Mouse (Mus musculus) common myeloid progenitor, adult 5-6 weeks (primary cell): ENCODE measurements around the gene Itk. TPM values are rescaled to one million over a fixed set of nuclear protein-coding genes. Genes with fewer than 3 reads are reported as not detected.

Source experiments
- ATAC-seq: replicated peaks from 2 replicates; pipeline ENCODE4 v1.8.0; 2016; ENCODE audit warnings: low read depth, mild to moderate bottlenecking, moderate TSS enrichment, inconsistent platforms; ENCODE audit not compliant: poor library complexity, severe bottlenecking
- total RNA-seq: library from RNA; stranded (forward); fragments of 200-1000, 187-1606 nt; gene quantifications from 2 replicates; pipeline ENCODE4 v1.2.3, GENCODE M21; 2017

The Itk gene
- total RNA-seq, 1 experiment from 2014 or later: 0.87 TPM

DNA sequence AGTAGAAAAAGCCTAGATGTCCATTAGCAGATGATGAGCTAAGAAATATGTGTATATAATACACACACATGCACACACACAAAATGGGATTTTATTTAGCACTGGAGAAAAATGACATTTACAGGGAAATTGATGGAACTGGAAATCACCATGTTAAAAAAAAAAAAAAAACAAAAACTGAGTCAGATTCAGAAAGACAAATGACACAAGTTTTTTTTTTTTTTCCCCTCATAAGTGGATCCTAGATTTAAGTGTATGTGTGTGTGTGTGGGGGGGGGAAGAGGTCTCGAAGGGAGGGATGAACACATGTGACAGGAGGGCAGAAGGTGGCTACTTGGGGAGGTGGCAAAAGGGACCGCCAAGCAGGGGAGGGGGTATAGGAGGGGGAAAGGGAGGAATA, 5.8 kb upstream of the Itk start:
- no peak for ATAC-seq

- no peak for ATAC-seq
Measured at GRCm38 (mm10) chr11:46393413-46393812, 4.1 kb upstream of the Itk start.

DNA sequence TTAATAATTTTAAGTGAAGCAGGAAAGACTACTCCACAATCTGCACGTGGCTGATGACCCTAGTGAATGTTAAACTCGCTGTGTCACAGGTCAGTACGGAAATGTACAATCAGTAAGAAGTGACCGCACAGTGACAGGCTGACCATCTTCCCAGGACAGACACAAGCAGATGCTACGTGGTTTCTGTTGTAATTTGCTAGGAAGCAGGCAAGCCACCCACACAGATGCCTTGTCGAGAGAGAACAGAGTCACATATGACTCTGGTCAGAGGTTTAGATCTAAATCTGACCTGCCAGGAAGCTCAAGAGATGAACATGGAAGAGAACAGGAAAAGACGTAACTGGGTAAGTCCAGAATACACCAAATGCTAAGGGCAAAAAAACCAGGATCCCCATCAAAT, 3.6 kb upstream of the Itk start:
- ATAC-seq: no peak

DNA sequence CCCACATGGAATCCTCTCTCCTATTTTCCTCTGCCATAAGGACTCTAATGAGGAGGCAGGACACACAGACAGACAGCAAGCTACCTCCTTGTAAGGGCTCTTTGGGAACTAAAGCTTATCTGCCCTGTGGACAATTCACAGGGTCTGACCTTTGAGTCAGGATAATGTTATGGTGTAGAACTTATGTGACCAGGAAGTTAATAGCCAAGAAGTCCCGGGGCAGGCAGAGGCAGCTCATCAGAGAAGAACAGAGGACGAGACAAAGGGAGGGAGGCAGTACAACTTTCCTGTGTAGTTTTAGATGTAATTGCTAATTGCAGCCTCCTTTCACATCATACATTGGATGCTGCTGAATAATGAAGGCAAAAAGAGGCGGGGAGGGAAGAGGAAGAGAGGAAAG, 1.3 kb upstream of the Itk start:
- no peak for ATAC-seq

DNA sequence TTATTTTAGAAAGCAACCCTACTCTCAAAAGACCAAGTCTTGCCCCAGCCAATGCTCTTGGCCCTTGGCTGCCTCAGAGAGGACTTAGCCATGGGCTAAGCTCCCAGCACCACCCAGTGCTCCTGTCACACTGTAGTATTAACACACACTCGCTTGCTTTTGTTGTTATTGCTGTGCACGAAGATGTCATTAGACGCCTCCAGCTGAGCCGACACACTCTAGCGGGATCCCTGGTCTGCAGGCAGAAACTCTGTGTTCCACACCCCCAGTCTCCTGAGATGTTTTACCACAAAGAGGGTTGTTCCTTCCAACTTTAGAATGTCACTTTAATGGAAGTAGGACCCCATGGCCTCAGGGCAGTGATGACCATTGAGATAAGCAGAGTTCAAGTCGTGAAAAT, 877 bp downstream of the Itk start:
- no peak for ATAC-seq

DNA sequence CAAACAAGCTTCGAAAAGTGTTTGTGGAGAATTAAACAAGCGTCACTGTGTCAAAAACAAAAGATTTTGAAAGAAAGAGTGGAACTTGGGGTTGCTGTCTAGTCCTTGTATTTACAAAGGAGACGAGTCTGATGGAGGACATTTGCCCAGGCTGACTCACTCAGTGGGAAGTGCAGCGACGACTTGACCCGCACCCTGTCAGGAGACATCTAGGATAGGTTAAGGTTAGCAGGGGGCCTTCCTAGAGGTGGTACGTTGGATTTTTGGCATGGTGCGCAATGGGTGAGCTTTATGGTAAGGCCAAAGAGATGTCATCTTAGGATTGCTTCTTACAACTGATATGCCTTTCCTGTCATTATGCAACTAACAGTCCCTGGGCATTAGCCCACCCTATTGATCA, 2.3 kb downstream of the Itk start:
- ATAC-seq: no peak

GRCm38 (mm10) chr11:46386556-46386955, 2.8 kb downstream of the Itk start:
- ATAC-seq: no peak

GRCm38 (mm10) chr11:46384925-46385324, 4.4 kb downstream of the Itk start:
- ATAC-seq: no peak

DNA sequence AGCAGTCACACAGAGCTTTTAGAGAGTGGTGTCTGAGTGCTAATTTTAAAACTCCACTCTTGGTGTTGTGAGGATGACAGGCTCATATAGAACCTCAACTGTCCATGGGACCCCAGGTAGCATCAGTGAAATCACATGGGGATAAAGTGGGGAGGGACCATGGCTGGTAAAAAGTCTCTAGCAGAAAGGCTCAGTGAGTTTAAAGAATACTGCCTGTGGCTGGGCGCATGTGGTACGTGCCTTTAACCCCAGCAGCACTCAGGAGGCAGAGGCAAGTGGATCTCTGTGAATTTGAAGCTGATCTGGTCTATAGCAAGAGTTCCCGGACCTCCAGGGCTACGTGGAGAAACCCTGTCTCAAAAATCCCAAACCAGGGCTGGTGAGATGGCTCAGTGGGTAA, 6.8 kb downstream of the Itk start:
- ATAC-seq: no peak

- ATAC-seq: 0 out of 2 replicates have a peak, but pooled peaks have one; percentile 15
Measured at GRCm38 (mm10) chr11:46380097-46380675, 9.1 kb downstream of the Itk start.

DNA sequence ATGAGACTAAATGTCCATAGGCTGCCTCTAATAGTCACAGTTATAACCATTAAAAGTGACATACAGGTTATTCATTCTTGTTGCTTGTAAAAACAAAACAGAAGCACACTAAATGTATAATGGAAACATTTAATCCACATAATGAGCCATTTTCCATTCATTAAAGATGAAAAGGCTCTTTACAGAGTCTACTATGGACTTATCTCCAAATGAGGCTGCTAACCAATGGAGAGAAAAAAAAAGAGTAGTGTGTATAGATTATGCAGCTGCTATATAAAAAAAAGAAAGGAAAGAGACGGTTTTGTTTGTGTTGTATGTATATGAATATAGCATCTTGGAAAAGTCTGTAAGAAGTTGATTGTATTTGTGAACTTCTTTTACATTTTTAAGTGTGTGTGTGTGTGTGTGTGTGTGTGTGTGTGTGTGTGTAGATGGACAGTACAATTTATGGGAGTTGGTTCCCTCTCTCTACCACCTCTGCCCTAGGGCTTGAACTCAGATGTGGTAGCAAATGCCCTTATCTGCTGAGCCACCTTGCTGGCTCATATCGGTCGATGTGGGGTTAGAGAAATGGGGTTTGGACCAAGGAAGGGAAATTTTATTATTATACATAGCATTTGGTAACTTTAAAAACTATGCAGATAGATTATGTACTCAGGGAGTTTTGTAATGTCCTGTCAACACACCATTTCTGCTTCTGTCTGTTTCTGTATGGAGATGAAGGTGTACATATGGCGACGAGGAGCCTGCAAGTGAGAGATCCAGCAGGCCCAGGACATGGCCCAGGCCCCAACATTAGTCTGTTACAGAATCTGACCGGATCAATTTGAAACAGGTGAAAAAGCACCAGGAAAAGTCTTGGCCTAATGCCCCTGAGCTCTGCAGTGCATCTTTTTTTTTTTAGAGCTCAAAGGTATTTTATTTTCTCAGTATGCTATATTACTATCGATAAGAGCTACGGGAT, 11.2 kb downstream of the Itk start:
- peak; percentile 85 for ATAC-seq

GRCm38 (mm10) chr11:46377316-46377715, 12.0 kb downstream of the Itk start:
- no peak for ATAC-seq

- no peak for ATAC-seq
Measured at GRCm38 (mm10) chr11:46375015-46375414, 14.3 kb downstream of the Itk start.

DNA sequence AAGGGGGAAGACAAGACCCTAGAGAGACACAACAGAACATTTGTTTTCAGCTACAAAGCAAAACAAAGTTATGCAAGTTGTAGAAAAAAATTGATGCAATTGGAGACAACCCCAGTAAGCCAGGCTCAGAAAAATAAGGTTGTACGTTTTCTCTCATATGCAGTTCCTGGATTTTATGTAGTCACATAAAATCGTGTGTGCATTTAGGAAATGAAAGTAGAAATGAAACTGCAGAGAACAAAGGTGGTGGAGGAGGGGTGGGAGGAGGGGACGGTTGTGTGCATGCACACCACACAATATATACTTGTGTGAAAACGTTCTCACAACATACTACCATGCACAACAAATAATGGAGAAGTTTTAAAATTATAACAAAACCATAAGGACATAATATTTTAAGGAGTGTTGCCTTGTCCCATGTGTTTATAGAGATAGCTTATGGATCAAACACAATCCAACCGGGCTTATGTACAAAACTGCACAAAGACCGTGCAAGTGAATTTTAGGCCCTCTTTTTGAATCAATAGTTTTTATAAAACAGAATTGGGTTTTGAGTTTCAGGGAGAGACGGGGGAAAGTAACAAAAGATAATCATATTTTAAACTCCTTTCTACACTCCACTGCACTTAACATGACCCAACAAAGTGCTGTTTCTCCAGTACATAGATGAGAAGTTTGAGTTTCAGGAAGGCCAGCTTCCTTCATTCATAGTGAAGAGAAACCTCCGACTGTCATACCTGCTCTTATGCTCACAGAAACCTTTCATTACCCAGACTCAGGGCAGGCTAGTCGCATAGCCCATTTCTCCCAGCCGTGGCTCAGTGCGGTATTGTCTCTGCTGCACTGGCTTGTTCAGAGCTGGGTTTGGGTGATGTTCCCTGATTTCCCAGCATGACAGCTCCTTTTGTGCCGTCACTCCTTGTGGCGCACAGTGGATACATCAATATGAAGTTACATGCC, 16.0 kb downstream of the Itk start:
- peak; percentile 53; the same call in 1 of the 2 replicates for ATAC-seq

DNA sequence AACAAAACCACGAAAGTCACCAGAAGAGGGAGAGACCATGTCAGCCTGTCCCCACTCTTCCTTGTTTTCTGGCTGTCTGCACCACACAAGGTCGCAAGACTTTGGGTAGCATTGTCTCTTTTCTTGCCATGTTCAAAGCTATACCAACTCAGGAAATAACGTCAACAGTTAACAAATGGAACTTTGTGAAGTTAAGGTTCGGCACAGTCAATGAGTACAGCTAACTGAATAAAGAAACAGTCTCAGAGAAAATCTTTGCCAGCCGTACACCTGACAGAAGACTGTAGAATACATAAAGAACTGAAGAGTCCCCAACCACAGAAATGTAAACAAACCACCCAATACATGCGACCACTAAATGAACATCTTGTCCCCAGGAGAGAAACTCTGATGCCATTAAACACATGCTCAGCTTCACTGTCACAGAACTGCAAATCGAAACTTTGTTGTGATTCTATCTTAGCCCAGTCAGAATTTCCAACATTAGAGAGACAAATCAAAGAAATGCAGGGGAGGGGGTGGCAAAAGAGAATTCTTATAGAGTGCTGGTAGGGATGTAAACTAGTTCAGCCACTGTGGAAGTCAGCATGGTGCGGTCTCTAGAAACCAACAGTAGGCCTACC, 16.9 kb downstream of the Itk start:
- ATAC-seq: 0 out of 2 replicates have a peak, but pooled peaks have one; percentile 32

DNA sequence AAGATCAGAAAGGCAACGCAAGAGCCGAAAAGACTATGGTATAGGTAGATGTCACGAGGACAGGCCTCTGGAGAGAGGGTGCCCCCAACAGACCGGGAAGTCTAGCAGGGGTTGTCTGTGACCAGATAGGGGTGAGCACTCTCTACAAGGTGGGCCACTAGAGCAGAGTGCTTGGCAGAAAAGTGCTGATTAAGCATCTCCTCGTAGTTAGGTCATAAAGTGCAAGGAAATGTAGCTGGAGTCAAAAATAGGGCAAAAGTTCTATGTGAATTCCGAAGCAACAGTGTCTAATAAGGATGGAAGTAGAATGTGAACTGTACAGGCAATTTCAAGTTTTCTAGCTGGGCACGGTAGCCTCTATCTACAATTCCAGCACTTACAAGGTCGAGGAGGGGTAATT, 18.1 kb downstream of the Itk start:
- no peak for ATAC-seq

DNA sequence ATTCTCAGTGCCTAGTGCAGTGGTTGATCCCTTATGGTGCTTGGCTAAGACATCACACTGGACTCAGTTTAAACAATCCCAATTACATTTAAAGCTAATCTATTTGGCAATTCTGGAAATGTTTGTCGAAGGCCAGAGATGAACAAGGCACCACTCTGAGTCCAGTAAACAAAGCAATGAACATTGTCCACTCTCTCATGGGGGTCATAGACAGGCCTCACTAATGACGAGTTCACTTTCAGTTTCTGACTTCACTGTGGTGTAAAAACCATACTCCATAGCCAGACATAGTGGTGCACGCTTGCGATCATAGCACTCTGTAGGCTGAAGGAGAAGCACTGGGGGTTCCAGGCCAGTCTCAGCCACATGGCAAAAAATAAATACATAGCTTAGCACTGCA, 18.9 kb downstream of the Itk start:
- ATAC-seq: no peak

DNA sequence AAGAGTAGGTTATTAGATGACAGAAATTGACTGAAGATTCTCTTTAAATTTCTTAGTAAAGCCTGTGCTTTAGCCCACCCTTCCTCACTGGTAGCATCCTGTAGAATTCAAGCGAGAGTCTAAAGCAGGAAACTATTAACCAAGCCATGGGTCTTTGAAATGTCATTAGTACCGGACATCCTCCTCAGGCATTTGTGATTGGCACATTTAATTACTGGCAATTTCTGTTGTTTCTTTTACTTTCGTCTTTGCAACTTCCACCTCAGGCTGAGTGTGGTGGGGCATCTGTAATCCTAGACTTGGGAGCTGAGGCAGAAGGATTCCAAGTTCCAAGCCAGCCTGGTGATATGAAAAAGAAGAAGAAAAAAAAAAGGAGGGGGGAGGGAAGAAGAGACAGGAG, 23.0 kb downstream of the Itk start:
- peak; percentile 62 for ATAC-seq

- no peak for ATAC-seq
Measured at GRCm38 (mm10) chr11:46365744-46366143, 23.6 kb downstream of the Itk start.

DNA sequence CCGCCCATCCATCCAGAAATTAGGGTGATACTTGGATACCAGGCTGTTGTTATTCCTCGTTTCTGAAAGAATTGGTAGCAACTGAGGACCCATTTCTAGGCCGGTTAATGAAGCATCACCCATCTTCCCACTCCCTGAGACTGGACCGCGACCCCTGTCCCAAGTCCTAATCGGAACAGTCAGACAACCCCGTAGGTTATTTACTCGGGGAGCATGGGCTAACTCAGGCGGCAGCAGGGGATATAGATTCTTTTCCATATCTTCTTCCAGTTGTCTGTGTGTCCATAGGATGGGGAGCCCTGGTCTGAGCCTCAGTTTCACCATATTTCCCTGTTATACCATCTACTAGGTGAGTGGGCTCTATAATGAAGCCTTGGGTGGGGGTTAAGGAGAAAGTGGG, 25.5 kb downstream of the Itk start:
- ATAC-seq: no peak
